Mouse (Mus musculus) bone marrow, adult 2 months (tissue): ENCODE data around the gene Tprn.

Experiments
- CTCF ChIP-seq: fragments of 200-500 bp; IDR thresholded peaks from 2 replicates; pipeline ENCODE4 v1.5.1; 2011; ENCODE audit warnings: low read length, control low read depth; ENCODE audit not compliant: control insufficient read depth, insufficient read depth
- POLR2A ChIP-seq: fragments of 200-500 bp; IDR thresholded peaks from 2 replicates; pipeline ENCODE4 v1.6.1; 2011; ENCODE audit warnings: low read depth, mild to moderate bottlenecking, control low read depth, low read length, borderline replicate concordance; ENCODE audit not compliant: control insufficient read depth

GRCm38 (mm10) chr2:25303452-25303851 lies 41.0 kb downstream of the Tprn start:
- TF ChIP-seq POLR2A = no peak
- TF ChIP-seq CTCF = no peak
